Mouse (Mus musculus) urinary bladder, postnatal 10 days (tissue): ENCODE measurements at regions not wholly inside any gene's neighbourhood (a gene's known extent, or its start where the extent isn't known, plus 50 kb on each side); places are given as distances from the start of the nearest gene placed in this dataset.

Source experiments
- DNase-seq: peaks from one replicate; pipeline ENCODE4 v3.0.0; 2022; ENCODE audit warnings: low spot score

DNA sequence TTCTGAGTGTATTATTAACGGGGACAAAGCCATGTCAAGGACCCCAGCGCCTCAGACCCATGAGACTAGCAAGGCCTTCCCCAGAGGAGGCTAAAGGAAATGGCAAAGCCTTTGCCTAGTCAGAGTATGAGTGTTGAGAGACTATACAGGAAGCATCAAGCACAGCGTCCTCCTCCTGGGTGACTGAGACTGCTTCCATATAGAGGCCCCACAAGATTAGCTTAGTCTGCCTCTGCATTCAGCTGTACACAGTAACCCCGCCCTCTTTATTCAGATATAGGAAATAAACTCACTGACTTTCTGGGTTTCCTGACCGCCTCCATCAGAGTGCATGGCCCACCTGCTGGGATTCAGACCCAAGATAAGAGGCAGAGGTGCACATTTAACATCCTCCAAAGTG is 192.8 kb upstream of the Hes1 start:
- DNase-seq, result no peak

GRCm38 (mm10) chr16:29876196-29876595 is 188.0 kb upstream of the Hes1 start:
- DNase-seq, result no peak

- DNase-seq, result no peak
Measured at GRCm38 (mm10) chr16:29877372-29878123, 186.6 kb upstream of the Hes1 start.

- no peak for DNase-seq
Measured at GRCm38 (mm10) chr16:29879665-29880064, 184.5 kb upstream of the Hes1 start.

DNA sequence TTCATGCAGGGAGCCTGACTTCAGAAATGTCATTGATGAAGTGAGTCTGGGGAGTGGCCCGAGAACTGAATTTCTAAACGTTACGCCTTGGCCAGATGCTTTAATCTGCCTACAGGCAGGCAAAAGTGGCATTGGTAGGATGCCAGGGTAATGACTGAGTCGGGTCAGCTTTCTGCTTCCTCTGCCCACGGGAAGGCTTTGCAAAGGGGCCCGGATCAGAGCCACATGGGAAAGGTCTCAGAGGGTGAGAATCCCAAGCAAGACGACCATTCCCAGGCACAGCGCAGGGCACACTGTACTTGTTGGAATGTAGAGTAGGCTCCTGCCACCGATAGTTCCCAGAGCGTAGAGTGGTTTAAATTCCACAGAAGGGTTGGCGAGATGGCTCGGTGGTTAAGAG is 182.7 kb upstream of the Hes1 start:
- no peak for DNase-seq

DNA sequence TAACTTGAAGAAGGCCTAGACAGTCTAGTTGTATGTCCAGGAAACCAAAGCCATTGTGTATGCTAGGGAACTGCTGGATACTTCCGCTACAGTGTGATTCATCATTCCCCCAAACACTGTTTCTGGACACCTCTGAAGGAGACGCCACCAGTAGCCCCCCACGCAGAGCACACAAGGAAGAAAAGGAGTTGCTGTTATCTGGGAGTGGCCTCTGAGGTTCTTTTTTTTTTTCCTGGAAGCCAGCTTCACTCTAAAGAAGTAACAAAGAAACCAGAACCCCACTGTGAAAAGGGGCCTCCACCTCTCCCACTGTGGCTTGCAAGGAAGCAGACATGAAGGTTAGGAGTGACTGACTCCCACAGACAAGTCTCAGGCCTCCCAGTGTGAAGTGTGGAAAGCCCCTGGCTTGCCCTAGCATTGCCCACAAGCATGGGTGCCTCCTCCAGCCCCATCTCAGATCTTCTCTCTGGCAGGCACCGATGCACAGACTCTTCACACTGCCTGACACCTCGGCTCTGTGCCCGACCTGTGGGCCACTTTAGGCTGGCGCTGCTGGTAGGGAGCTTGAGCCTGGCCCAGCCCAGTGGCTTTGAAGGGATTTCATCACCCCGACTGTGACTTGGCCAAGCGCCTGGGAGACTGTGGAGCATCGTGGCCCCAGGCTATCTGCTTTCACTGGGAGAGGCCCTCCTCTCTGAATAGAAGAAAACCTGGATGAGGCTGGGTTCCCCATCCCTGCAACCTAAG is 181.8 kb upstream of the Hes1 start:
- no peak for DNase-seq

DNA sequence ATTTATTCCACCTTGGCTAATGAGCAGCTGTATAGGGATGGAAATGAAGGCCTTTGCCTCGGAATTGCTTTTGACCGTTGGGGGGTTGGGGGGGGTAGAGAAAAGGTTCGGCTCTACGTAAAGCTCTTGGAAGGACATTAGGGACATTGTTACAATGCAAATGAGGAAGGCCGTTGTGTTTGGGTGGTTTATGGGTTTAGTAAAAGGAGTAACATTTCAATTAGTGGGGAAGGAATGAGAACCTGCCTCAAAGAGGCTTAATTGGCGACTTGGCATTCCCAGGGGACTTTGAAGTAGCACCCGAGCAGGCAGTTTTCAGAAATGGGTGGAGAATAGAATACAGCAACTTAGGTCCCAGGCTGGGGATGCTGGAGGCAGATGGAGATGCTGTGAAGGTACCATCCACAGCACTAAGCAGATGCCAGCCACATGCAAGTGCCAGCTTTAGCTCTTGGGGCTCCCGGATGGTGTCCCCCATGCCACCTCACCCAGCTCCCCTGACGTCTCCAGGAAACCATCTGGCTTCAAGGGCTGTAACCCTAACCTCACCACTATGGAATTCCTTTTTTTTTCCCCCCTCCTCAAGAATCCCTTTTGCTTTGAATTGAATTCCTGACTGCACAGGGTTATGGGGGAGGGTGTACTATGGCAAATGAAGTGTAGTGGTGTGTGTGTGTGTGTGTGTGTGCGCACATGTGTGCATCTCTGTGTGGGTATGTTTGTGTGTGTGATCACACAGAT is 180.8 kb upstream of the Hes1 start:
- no peak for DNase-seq

DNA sequence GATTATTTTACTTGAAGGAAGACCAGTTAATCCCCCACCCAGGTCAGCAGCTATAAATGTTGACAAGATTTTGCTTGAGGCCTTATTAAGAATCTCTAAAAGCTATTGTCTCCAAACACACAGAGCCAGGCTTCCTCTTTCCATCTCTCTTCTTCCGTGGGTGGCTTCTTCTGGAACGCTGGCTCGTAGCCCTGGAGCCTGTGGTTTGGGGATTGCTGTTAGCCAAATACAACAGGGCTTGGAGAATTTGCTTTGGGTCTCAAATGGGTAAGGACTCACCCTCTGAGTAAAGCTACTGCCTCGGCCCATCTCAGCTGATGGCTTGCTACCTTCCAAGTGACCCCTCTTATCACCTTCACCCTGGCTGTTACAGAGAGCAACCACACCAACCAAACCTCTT is 179.3 kb upstream of the Hes1 start:
- DNase-seq, result no peak

GRCm38 (mm10) chr16:29886755-29887154 is 177.4 kb upstream of the Hes1 start:
- DNase-seq, result no peak

- no peak for DNase-seq
Measured at GRCm38 (mm10) chr16:29889346-29889745, 174.8 kb upstream of the Hes1 start.

DNA sequence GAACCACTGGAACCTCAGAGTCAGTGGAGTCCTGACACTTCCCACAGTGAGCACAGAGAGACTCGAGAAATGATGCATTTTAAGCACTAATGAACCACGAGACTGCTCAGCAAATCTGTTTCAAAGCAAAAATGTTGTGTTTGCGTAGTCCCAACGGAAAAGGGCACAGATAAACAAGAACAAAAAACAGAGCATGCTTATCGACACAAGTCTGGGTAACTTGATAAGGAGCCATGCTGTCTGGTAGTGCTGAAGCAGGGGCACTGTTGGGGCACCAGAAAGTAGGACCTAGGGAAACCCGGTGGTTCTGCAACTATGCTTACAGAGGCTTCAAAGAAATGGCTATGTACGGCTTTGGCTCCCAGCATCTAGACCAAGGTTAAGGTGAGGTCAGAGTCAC is 172.7 kb upstream of the Hes1 start:
- no peak for DNase-seq

DNA sequence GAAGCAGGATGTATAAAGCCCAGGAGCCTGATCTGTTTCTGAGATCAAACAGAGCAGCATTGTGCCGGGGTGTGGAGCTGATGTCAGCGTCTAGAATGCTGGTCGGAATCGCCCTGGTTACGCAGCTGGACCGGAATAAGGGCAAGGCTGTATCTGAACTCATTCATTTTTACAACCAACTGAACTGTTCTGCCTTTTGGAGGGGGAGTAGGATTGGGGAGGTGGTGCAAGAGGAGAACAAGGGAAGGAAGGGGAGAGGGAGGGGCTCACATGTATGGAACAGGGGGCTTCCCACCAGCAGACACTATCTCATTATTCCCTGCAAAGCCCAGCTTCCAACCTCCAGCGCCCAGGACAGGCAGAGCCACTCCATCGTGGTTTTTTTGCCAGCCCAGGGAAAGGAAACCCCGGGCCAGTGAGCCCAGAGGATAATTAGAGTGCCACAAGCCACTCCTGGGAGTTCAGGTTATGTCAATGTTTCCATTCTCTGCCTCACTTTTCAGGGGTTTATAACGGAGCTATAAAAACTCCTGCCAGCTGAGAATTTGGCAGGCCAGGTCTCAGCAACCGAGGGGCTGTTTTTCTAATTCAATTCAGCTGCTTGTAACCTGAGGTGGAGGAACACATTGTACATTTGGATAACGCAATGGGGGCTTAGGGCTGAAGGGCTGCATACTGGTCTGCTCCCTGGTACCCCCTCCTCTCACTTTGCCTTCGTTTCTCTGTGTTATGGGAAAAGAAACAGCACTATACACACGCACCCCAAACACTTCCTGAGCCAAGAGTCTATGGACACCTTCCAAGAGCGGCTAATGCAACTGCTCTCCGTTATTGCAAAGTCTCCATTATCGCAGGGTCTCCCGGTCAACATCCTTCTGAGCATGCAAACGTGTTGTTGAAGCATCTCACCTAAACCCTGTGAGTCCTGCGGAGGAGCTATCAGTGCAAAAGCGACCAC is 170.0 kb upstream of the Hes1 start:
- DNase-seq, result no peak

- no peak for DNase-seq
Measured at GRCm38 (mm10) chr16:29896393-29896792, 167.8 kb upstream of the Hes1 start.

- no peak for DNase-seq
Measured at GRCm38 (mm10) chr16:29903510-29903909, 160.7 kb upstream of the Hes1 start.

- DNase-seq, result no peak
Measured at GRCm38 (mm10) chr16:29904183-29904775, 159.9 kb upstream of the Hes1 start.

- no peak for DNase-seq
Measured at GRCm38 (mm10) chr16:29907331-29907730, 156.9 kb upstream of the Hes1 start.

DNA sequence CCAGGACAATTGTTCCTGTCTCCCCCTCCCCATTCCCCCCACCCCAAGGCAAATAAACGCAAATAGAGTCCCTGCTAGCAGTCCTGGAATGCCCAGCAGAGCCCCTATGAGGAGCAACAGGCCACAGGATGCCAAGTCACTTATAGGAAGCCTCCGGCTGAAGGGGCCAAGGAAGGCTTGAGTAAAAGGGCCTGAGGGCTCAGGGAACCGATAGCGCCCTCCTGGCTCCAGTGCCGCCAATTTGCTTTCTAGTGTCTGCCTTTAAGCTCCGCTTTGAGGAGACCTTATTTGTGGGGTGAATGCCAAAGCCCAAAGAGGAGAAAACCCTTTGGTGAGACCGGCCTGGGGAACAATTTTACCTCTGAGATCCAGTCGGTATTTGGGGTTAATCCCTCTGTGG is 156.2 kb upstream of the Hes1 start:
- no peak for DNase-seq

DNA sequence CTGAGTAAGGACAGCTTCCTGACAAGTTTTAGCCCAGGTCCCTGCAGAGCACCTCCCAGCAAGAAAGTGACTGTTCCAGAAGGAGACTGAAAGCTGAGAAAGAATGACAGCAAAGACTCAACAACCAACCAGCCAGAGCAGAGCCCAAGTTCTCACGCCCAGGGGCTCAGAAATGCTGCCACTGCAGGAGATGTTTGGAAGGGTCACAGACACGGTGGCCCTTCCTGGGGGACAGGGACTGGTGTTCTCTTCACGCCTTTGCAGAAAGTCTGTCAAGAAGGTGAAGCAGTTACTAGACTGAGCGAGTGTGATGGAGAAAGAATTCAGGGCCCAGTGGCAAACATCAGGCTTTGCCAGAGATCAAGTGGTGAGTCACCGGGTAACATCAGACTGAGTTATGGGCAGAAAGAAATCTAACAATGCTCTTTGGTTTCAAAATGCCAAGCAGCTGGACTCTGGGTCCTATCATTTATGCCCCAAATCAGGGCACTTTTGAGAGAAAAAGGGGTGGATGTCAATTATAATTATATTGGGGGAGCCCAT is 154.2 kb upstream of the Hes1 start:
- DNase-seq, result no peak

DNA sequence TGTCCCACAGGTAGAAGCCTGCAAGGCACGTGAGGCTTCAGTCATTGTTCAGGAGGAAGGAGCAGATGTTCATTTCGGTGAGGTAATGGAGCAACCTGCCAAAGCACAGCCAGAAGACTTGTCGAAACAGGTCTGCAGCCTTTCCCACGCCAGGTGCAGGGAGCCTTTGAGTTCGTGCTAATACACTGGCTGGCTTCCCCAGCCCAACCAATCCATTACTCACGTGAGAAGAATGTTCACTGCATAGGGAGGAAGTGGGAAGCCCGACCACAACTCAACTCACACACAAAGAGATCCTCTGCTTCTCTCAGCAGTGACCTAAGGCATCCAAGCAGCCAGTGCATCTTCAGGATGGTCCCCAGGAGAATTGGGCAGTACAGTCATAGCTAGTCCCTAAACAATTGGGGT is 153.0 kb upstream of the Hes1 start:
- DNase-seq, result no peak

- DNase-seq, result no peak
Measured at GRCm38 (mm10) chr16:29913357-29914010, 150.7 kb upstream of the Hes1 start.

GRCm38 (mm10) chr16:29915346-29915745 is 148.8 kb upstream of the Hes1 start:
- DNase-seq, result peak; percentile 60
